Mouse (Mus musculus) embryonic fibroblast, embryonic 13.5 days (primary cell): Measurements from ENCODE around the gene Stk31.
A peak's percentile ranks its signal among the peaks of the same experiment; 100 is the strongest.

Source experiments
- CTCF ChIP-seq: IDR thresholded peaks from 2 replicates; pipeline ENCODE4 v1.5.1; 2011; ENCODE audit warnings: mild to moderate bottlenecking, control low read depth, low read length, moderate library complexity, borderline replicate concordance; ENCODE audit not compliant: insufficient read depth
- POLR2A ChIP-seq: IDR thresholded peaks from 2 replicates; pipeline ENCODE4 v1.6.1; 2011; ENCODE audit warnings: low read depth, mild to moderate bottlenecking, control low read depth, low read length, moderate library complexity

DNA sequence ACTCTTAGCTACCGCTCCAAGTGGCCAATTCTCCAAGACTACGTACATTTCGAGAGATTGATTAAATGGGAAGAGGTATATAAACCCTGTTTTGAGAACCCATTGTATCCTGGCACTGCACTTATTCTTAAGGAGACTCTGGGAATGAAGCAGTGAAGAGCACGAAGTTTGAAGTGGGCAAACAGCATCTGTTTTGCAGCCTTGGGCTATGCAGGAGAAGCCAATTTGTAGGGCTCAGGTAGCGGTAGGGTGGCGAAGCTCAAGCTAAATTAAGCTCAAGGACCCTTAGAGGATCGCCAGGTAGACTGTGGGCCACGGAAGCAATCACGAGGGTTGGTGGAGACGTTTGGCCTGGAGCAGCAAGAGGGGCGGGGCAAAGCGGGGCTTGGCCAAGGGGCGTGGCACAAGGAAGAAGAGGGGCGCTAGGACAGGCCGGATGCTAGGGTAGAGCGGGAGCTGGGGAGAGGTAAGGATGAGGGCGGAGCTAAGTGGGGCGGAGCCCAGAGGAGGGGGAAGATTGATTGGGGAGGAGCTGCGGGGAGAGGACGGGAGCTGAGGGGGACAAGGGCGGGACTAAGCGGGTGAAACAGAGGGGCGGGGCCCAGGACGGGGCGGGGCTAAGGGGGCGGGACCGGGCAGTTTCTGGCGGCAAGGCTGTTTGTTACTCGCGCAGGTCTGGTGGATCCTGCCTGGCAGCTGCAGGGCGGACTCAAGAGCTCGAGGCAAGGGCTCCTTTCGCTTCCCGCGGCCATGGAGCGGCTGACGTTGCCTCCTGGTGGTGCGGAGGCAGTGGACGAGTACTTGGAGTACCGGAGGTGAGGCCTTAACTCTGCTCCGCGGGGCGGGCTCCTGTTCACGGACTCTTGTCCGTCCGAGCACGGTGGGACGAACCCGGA lies 28.0 kb upstream of the Stk31 start, which contains the start of gene Fam221a:
- TF ChIP-seq CTCF: no peak
- peak; percentile 86 for TF ChIP-seq POLR2A
